Mouse (Mus musculus) stomach, postnatal 0 days (tissue): ENCODE results near the gene Ccno. TPM values are rescaled to one million over a fixed set of nuclear protein-coding genes. Genes with fewer than 3 reads are reported as not detected.

Source experiments
- ATAC-seq: fragments of 200-750 bp; cut with Nextera tagmentation; 2 replicates; pipeline ENCODE4 v1.8.0; 2017; ENCODE audit not compliant: low FRiP score, low TSS enrichment
- DNase-seq: peaks from one replicate; pipeline ENCODE4 v3.0.0-alpha.2; 2016; ENCODE audit warnings: low spot score
- H3K27ac ChIP-seq: fragments of 300-500 bp; sonication (generic); replicated peaks from 2 replicates; pipeline ENCODE4 v1.5.1; 2014; ENCODE audit warnings: mild to moderate bottlenecking, control low read depth
- H3K27me3 ChIP-seq: fragments of 300-500 bp; sonication (generic); 2 replicates; pipeline ENCODE4 v1.6.1; 2014; ENCODE audit warnings: low read length; ENCODE audit not compliant: control insufficient read depth, insufficient read depth
- H3K36me3 ChIP-seq: fragments of 300-500 bp; sonication (generic); 2 replicates; pipeline ENCODE4 v1.6.1; 2014; ENCODE audit warnings: low read length, mixed read lengths; ENCODE audit not compliant: control insufficient read depth, insufficient read depth
- H3K4me1 ChIP-seq: fragments of 300-500 bp; sonication (generic); replicated peaks from 2 replicates; pipeline ENCODE4 v1.6.1; 2014; ENCODE audit warnings: antibody characterized with exemption; ENCODE audit not compliant: control insufficient read depth, insufficient read depth
- H3K4me2 ChIP-seq: fragments of 300-500 bp; sonication (generic); replicated peaks from 2 replicates; pipeline ENCODE4 v1.6.1; 2014; ENCODE audit warnings: low read depth, mild to moderate bottlenecking, control low read depth, moderate library complexity
- H3K4me3 ChIP-seq: fragments of 300-500 bp; sonication (generic); 2 replicates; pipeline ENCODE4 v1.5.1; 2014; ENCODE audit warnings: low read depth, low read length, control low read depth
- H3K9ac ChIP-seq: fragments of 300-500 bp; sonication (generic); 2 replicates; pipeline ENCODE4 v1.6.1; 2014; ENCODE audit warnings: mild to moderate bottlenecking, low read length, control low read depth, mixed read lengths
- H3K9me3 ChIP-seq: fragments of 300-500 bp; sonication (generic); 2 replicates; pipeline ENCODE4 v1.6.1; 2016; ENCODE audit warnings: low read length; ENCODE audit not compliant: control insufficient read depth
- CTCF ChIP-seq: IDR thresholded peaks from 2 replicates; pipeline ENCODE4 v1.5.1; 2016; ENCODE audit warnings: antibody characterized with exemption, low read depth, mild to moderate bottlenecking, moderate library complexity
- EP300 ChIP-seq: optimal IDR thresholded peaks from 2 replicates; pipeline ENCODE3; 2016; ENCODE audit warnings: antibody characterized with exemption
- WGBS: fragments of 180-500 bp; shearing (Covaris S2); extraction: QIAGEN DNeasy Blood & Tissue Kit; methylation state at CpG from one replicate; pipeline ENCODE4 v1.1.7; 2014; 5-methylcytosine and 5-hydroxymethylcytosine counted together
- polyA plus RNA-seq: library from polyadenylated mRNA; unstranded; fragments of >200 nt; fragmentation: Nextera tagmentation; extraction: Ambion mirVana; gene quantifications from 2 replicates; pipeline ENCODE4 v1.2.1, GENCODE M21; 2015

The Ccno gene
- polyA plus RNA-seq, 1 experiment from 2014 or later, result 0.41 TPM

GRCm38 (mm10) chr13:112996407-112996806, 8.8 kb downstream of the Ccno start:
- no peak overlapping the region for H3K4me2 ChIP-seq
- DNase-seq (no peak), ATAC-seq (no peak)
- no peak overlapping the region for H3K9ac ChIP-seq
- H3K27me3 ChIP-seq, result peaks cover 18% of the 10 kb centered on the region
- H3K36me3 ChIP-seq, result no peaks in the 10 kb centered on the region
- H3K4me1 ChIP-seq, result peaks cover 11% of the 10 kb centered on the region; the same call in 1 of the 2 replicates
- H3K27ac ChIP-seq, result no peak overlapping the region
- TF ChIP-seq CTCF (no peak), EP300 (no peak)
- H3K4me3 ChIP-seq, result no peak overlapping the region
- 54% methylated on average over 4 of the region's 4 CpGs for WGBS
- H3K9me3 ChIP-seq, result no peaks in the 10 kb centered on the region

- no peak for TF ChIP-seq EP300
- no peak for TF ChIP-seq CTCF
- H3K27me3 ChIP-seq, result peaks cover 18% of the 10 kb centered on the region
- peaks cover 11% of the 10 kb centered on the region; the same call in 1 of the 2 replicates for H3K4me1 ChIP-seq
- H3K4me2 ChIP-seq, result no peak overlapping the region
- WGBS, result 77% methylated on average over 6 of the region's 6 CpGs
- no peak overlapping the region for H3K4me3 ChIP-seq
- DNase-seq, result no peak
- H3K36me3 ChIP-seq, result no peaks in the 10 kb centered on the region
- ATAC-seq, result no peak
- H3K9me3 ChIP-seq, result no peaks in the 10 kb centered on the region
- no peak overlapping the region for H3K9ac ChIP-seq
- no peak overlapping the region for H3K27ac ChIP-seq
Measured at GRCm38 (mm10) chr13:112997369-112997768, 9.8 kb downstream of the Ccno start.

GRCm38 (mm10) chr13:112998427-112999201, 11.0 kb downstream of the Ccno start:
- H3K27me3 ChIP-seq, result peaks cover 16% of the 10 kb centered on the region
- DNase-seq (peak; percentile 62), ATAC-seq (peak; percentile 58; the same call in 1 of the 2 replicates)
- H3K9ac ChIP-seq, result peak overlapping the region; percentile 45; the same call in 1 of the 2 replicates
- H3K27ac ChIP-seq, result no peak overlapping the region
- peak overlapping the region; percentile 39 for H3K4me3 ChIP-seq
- H3K9me3 ChIP-seq, result no peaks in the 10 kb centered on the region
- peaks cover 9% of the 10 kb centered on the region; the same call in 1 of the 2 replicates for H3K4me1 ChIP-seq
- peak overlapping the region; percentile 77 for H3K4me2 ChIP-seq
- TF ChIP-seq CTCF, result no peak
- TF ChIP-seq EP300, result no peak
- no peaks in the 10 kb centered on the region for H3K36me3 ChIP-seq
- under 1% methylated on average over 46 of the region's 46 CpGs for WGBS

- ATAC-seq (peak; percentile 30; the same call in 1 of the 2 replicates), DNase-seq (no peak)
- peaks cover 12% of the 10 kb centered on the region; the same call in 1 of the 2 replicates for H3K27me3 ChIP-seq
- H3K9me3 ChIP-seq, result no peaks in the 10 kb centered on the region
- no peak overlapping the region for H3K9ac ChIP-seq
- no peak for TF ChIP-seq EP300
- no peak for TF ChIP-seq CTCF
- H3K4me1 ChIP-seq, result peaks cover 4% of the 10 kb centered on the region; the same call in 1 of the 2 replicates
- H3K4me3 ChIP-seq, result no peak overlapping the region
- no peak overlapping the region; the same call in 1 of the 2 replicates for H3K27ac ChIP-seq
- WGBS, result 53% methylated on average over 3 of the region's 3 CpGs
- H3K4me2 ChIP-seq, result no peak overlapping the region
- H3K36me3 ChIP-seq, result no peaks in the 10 kb centered on the region
Measured at GRCm38 (mm10) chr13:113000090-113000489, 12.5 kb downstream of the Ccno start.

- no peaks in the 10 kb centered on the region for H3K9me3 ChIP-seq
- no peak for TF ChIP-seq EP300
- no peak for TF ChIP-seq CTCF
- H3K27me3 ChIP-seq, result peaks cover 12% of the 10 kb centered on the region; the same call in 1 of the 2 replicates
- H3K27ac ChIP-seq, result no peak overlapping the region; the same call in 1 of the 2 replicates
- no peak overlapping the region for H3K4me3 ChIP-seq
- H3K36me3 ChIP-seq, result no peaks in the 10 kb centered on the region
- H3K4me1 ChIP-seq, result peaks cover 4% of the 10 kb centered on the region; the same call in 1 of the 2 replicates
- whole genome bisulfite sequencing, result 53% methylated on average over 9 of the region's 9 CpGs
- peak; percentile 93 for ATAC-seq
- H3K4me2 ChIP-seq, result peak overlapping the region; percentile 26; the same call in 1 of the 2 replicates
- peak; percentile 82 for DNase-seq
- H3K9ac ChIP-seq, result no peak overlapping the region
Measured at GRCm38 (mm10) chr13:113000576-113001318, 13.1 kb downstream of the Ccno start.
